Mouse (Mus musculus): ENCODE measurements around the gene Prss40. TPM values are rescaled to one million over a fixed set of nuclear protein-coding genes. Genes with fewer than 3 reads are reported as not detected.
"Not testable (repeated sequence)": the region's sequence is repeated elsewhere in the genome, so short reads cannot be mapped to it uniquely, and the experiment has no call there.

The Prss40 gene
- polyA plus RNA-seq, 1 experiment from 2014 or later = not detected

- no peak for ATAC-seq (ENCODE audit: borderline replicate concordance, extremely low read depth, low FRiP score, low TSS enrichment)
- Histone ChIP-seq H3K27ac (no peak overlapping the region), H3K4me2 (no peak overlapping the region), H3K9ac (no peak overlapping the region), H3K9me3 (no peaks in the 10 kb centered on the region), H3K4me1 (no peaks in the 10 kb centered on the region), H3K4me3 (no peak overlapping the region), H3K36me3 (no peaks in the 10 kb centered on the region), H3K27me3 (no peaks in the 10 kb centered on the region)
- WGBS = 75% methylated on average over 6 of the region's 6 CpGs
Measured at GRCm38 (mm10) chr1:34571431-34571830, 10.7 kb upstream of the Prss40 start.

GRCm38 (mm10) chr1:34569876-34570275 lies 9.1 kb upstream of the Prss40 start:
- H3K27me3 ChIP-seq = no peaks in the 10 kb centered on the region
- no peak overlapping the region for H3K4me3 ChIP-seq
- H3K4me2 ChIP-seq = no peak overlapping the region
- no peak overlapping the region for H3K27ac ChIP-seq
- no peaks in the 10 kb centered on the region for H3K9me3 ChIP-seq
- no peaks in the 10 kb centered on the region for H3K4me1 ChIP-seq
- H3K36me3 ChIP-seq = no peaks in the 10 kb centered on the region
- WGBS = 81% methylated on average over 2 of the region's 2 CpGs
- no peak overlapping the region for H3K9ac ChIP-seq
- no peak for ATAC-seq (ENCODE audit: borderline replicate concordance, extremely low read depth, low FRiP score, low TSS enrichment)

- WGBS = 90% methylated on average over 2 of the region's 2 CpGs
- no peak overlapping the region for H3K27ac ChIP-seq
- H3K9ac ChIP-seq = no peak overlapping the region
- no peak overlapping the region for H3K4me3 ChIP-seq
- H3K36me3 ChIP-seq = no peaks in the 10 kb centered on the region
- no peaks in the 10 kb centered on the region for H3K9me3 ChIP-seq
- no peaks in the 10 kb centered on the region for H3K4me1 ChIP-seq
- no peak overlapping the region for H3K4me2 ChIP-seq
- no peaks in the 10 kb centered on the region for H3K27me3 ChIP-seq
- ATAC-seq (ENCODE audit: borderline replicate concordance, extremely low read depth, low FRiP score, low TSS enrichment) = no peak
Measured at GRCm38 (mm10) chr1:34568120-34568519, 7.4 kb upstream of the Prss40 start.

GRCm38 (mm10) chr1:34564383-34565045 lies 3.8 kb upstream of the Prss40 start:
- no peak overlapping the region for H3K4me2 ChIP-seq
- H3K4me1 ChIP-seq = no peaks in the 10 kb centered on the region
- ATAC-seq (ENCODE audit: borderline replicate concordance, extremely low read depth, low FRiP score, low TSS enrichment) = no peak
- H3K9me3 ChIP-seq = no peaks in the 10 kb centered on the region
- H3K36me3 ChIP-seq = no peaks in the 10 kb centered on the region
- no peak overlapping the region for H3K4me3 ChIP-seq
- H3K27me3 ChIP-seq = no peaks in the 10 kb centered on the region
- H3K9ac ChIP-seq = no peak overlapping the region
- 72% methylated on average over 8 of the region's 8 CpGs for WGBS
- H3K27ac ChIP-seq = no peak overlapping the region

GRCm38 (mm10) chr1:34554275-34554674 lies 6.5 kb downstream of the Prss40 start:
- Histone ChIP-seq H3K4me1 (no peaks in the 10 kb centered on the region), H3K36me3 (no peaks in the 10 kb centered on the region), H3K9me3 (no peaks in the 10 kb centered on the region), H3K4me3 (no peak overlapping the region), H3K4me2 (no peak overlapping the region), H3K27me3 (no peaks in the 10 kb centered on the region), H3K9ac (no peak overlapping the region), H3K27ac (no peak overlapping the region)
- WGBS = 84% methylated on average over 7 of the region's 7 CpGs
- no peak for ATAC-seq (ENCODE audit: borderline replicate concordance, extremely low read depth, low FRiP score, low TSS enrichment)

- H3K27me3 ChIP-seq = no peaks in the 10 kb centered on the region
- no peak overlapping the region for H3K4me2 ChIP-seq
- WGBS = 81% methylated on average over 1 of the region's 1 CpGs
- ATAC-seq (ENCODE audit: borderline replicate concordance, extremely low read depth, low FRiP score, low TSS enrichment) = no peak
- H3K27ac ChIP-seq = no peak overlapping the region
- no peaks in the 10 kb centered on the region for H3K36me3 ChIP-seq
- H3K9ac ChIP-seq = no peak overlapping the region
- H3K4me1 ChIP-seq = no peaks in the 10 kb centered on the region
- no peaks in the 10 kb centered on the region for H3K9me3 ChIP-seq
- H3K4me3 ChIP-seq = no peak overlapping the region
Measured at GRCm38 (mm10) chr1:34553690-34554089, 7.1 kb downstream of the Prss40 start.

GRCm38 (mm10) chr1:34547074-34547473 lies 13.7 kb downstream of the Prss40 start:
- no peak for ATAC-seq (ENCODE audit: borderline replicate concordance, extremely low read depth, low FRiP score, low TSS enrichment)
- no peaks in the 10 kb centered on the region for H3K36me3 ChIP-seq
- no peaks in the 10 kb centered on the region for H3K27me3 ChIP-seq
- H3K9ac ChIP-seq = no peak overlapping the region
- H3K9me3 ChIP-seq = no peaks in the 10 kb centered on the region
- H3K4me2 ChIP-seq = no peak overlapping the region
- H3K4me1 ChIP-seq = no peaks in the 10 kb centered on the region
- WGBS = 76% methylated on average over 1 of the region's 1 CpGs
- H3K27ac ChIP-seq = no peak overlapping the region
- H3K4me3 ChIP-seq = no peak overlapping the region

GRCm38 (mm10) chr1:34536767-34537485 lies 23.8 kb downstream of the Prss40 start:
- WGBS = 2% methylated on average over 16 of the region's 16 CpGs
- peak overlapping the region; percentile 21 for H3K4me3 ChIP-seq
- ATAC-seq (ENCODE audit: borderline replicate concordance, extremely low read depth, low FRiP score, low TSS enrichment) = peak; percentile 48

GRCm38 (mm10) chr1:34536291-34536766 lies 24.4 kb downstream of the Prss40 start:
- Histone ChIP-seq H3K27ac (no peak overlapping the region), H3K36me3 (no peaks in the 10 kb centered on the region), H3K9ac (no peak overlapping the region), H3K4me2 (peak overlapping the region; percentile 52), H3K27me3 (peaks cover 33% of the 10 kb centered on the region), H3K4me1 (0 out of 2 replicates have a peak, but pooled peaks cover 4% of the 10 kb centered on the region), H3K4me3 (peak overlapping the region; percentile 21; the same call in 1 of the 2 replicates), H3K9me3 (no peaks in the 10 kb centered on the region)
- 0% methylated on average over 14 of the region's 14 CpGs for WGBS
- no peak for ATAC-seq (ENCODE audit: borderline replicate concordance, extremely low read depth, low FRiP score, low TSS enrichment)

More at GRCm38 (mm10) chr1:34536767-34537485, 23.8 kb downstream of the Prss40 start:
- Histone ChIP-seq H3K27me3 (peaks cover 33% of the 10 kb centered on the region), H3K4me1 (0 out of 2 replicates have a peak, but pooled peaks cover 4% of the 10 kb centered on the region), H3K9me3 (no peaks in the 10 kb centered on the region), H3K4me2 (peak overlapping the region; percentile 52), H3K9ac (no peak overlapping the region), H3K36me3 (no peaks in the 10 kb centered on the region), H3K27ac (no peak overlapping the region)

- H3K9ac ChIP-seq; H3K36me3 ChIP-seq; H3K4me3 ChIP-seq; ATAC-seq (ENCODE audit: borderline replicate concordance, extremely low read depth, low FRiP score, low TSS enrichment); H3K9me3 ChIP-seq; H3K27ac ChIP-seq; H3K4me1 ChIP-seq: not testable (repeated sequence)
- H3K27me3 ChIP-seq = peaks cover 33% of the 10 kb centered on the region
- whole genome bisulfite sequencing = 16% methylated on average over 7 of the region's 7 CpGs
- peak within 1 kb of the TSS; percentile 52 for H3K4me2 ChIP-seq
Measured at GRCm38 (mm10) chr1:34535043-34535698, 25.6 kb downstream of the Prss40 start, which contains the start of gene Cfc1. TSS of gene Cfc1 (plus strand) at chr1:34535648.

GRCm38 (mm10) chr1:34534574-34534973 lies 26.2 kb downstream of the Prss40 start:
- not testable (repeated sequence) for H3K9me3 ChIP-seq; H3K4me3 ChIP-seq; H3K9ac ChIP-seq; H3K27ac ChIP-seq; ATAC-seq (ENCODE audit: borderline replicate concordance, extremely low read depth, low FRiP score, low TSS enrichment); H3K36me3 ChIP-seq; H3K4me2 ChIP-seq; H3K4me1 ChIP-seq
- peaks cover 33% of the 10 kb centered on the region for H3K27me3 ChIP-seq
- 17% methylated on average over 3 of the region's 3 CpGs for WGBS

- 82% methylated on average over 3 of the region's 3 CpGs for WGBS
- no peaks in the 10 kb centered on the region for H3K4me1 ChIP-seq
- H3K4me2 ChIP-seq = no peak overlapping the region
- no peak overlapping the region for H3K27ac ChIP-seq
- H3K9ac ChIP-seq = no peak overlapping the region
- H3K9me3 ChIP-seq = no peaks in the 10 kb centered on the region
- H3K27me3 ChIP-seq = no peaks in the 10 kb centered on the region
- H3K4me3 ChIP-seq = no peak overlapping the region
- no peak for ATAC-seq (ENCODE audit: borderline replicate concordance, extremely low read depth, low FRiP score, low TSS enrichment)
- no peaks in the 10 kb centered on the region for H3K36me3 ChIP-seq
Measured at GRCm38 (mm10) chr1:34523647-34524046, 37.1 kb downstream of the Prss40 start.

All from lung, embryonic 15.5 days (tissue).